Mouse (Mus musculus) thymus, adult 18-20 months (tissue): ENCODE measurements around the gene BC030867.

Source experiments
- DNase-seq, 2 experiments: peaks; one replicate each; pipeline ENCODE4 v3.0.0; 2022; ENCODE audit warnings: mixed read lengths in 2 of 2

Gene BC030867

GRCm38 (mm10) chr11:102248630-102249230, at the start of gene BC030867:
Gene BC030867 (plus strand): TSS chr11:102248882.
- peak; percentile 75 to 82 for DNase-seq

GRCm38 (mm10) chr11:102199856-102200255, 48.8 kb upstream of the BC030867 start:
- no peak for DNase-seq

- peak in 1 of 2 experiments; percentile 2 for DNase-seq
These were observed 47.3 kb upstream of the BC030867 start for GRCm38 (mm10) chr11:102201408-102201821.

GRCm38 (mm10) chr11:102206481-102206880, 42.2 kb upstream of the BC030867 start:
- no peak for DNase-seq

- DNase-seq: no peak
These were observed 40.6 kb upstream of the BC030867 start for GRCm38 (mm10) chr11:102207825-102208777.

GRCm38 (mm10) chr11:102208846-102209245, 39.8 kb upstream of the BC030867 start:
- DNase-seq: no peak

- DNase-seq: no peak
These were observed 38.9 kb upstream of the BC030867 start for GRCm38 (mm10) chr11:102209742-102210141.

GRCm38 (mm10) chr11:102210185-102210584, 38.5 kb upstream of the BC030867 start:
- DNase-seq: no peak

- no peak for DNase-seq
These were observed 37.7 kb upstream of the BC030867 start for GRCm38 (mm10) chr11:102211011-102211410.

- no peak for DNase-seq
These were observed 36.7 kb upstream of the BC030867 start for GRCm38 (mm10) chr11:102211936-102212341.

GRCm38 (mm10) chr11:102214430-102215156, 34.1 kb upstream of the BC030867 start:
- DNase-seq: no peak

- DNase-seq: no peak
These were observed 33.2 kb upstream of the BC030867 start for GRCm38 (mm10) chr11:102215511-102215910.

- DNase-seq: no peak
These were observed 32.4 kb upstream of the BC030867 start for GRCm38 (mm10) chr11:102216056-102216885.

GRCm38 (mm10) chr11:102216886-102217240, 31.8 kb upstream of the BC030867 start:
- no peak for DNase-seq

GRCm38 (mm10) chr11:102217396-102217795, 31.3 kb upstream of the BC030867 start:
- no peak for DNase-seq

- DNase-seq: no peak
These were observed 30.7 kb upstream of the BC030867 start for GRCm38 (mm10) chr11:102217876-102218430.

- DNase-seq: peak; percentile 84 to 87
These were observed 29.9 kb upstream of the BC030867 start for GRCm38 (mm10) chr11:102218783-102219182.

- DNase-seq: no peak
These were observed 29.3 kb upstream of the BC030867 start for GRCm38 (mm10) chr11:102219247-102219993.

- no peak for DNase-seq
These were observed 28.7 kb upstream of the BC030867 start for GRCm38 (mm10) chr11:102219994-102220346.

GRCm38 (mm10) chr11:102220451-102220850, 28.2 kb upstream of the BC030867 start:
- DNase-seq: no peak

GRCm38 (mm10) chr11:102221243-102221953, 27.3 kb upstream of the BC030867 start:
- DNase-seq: no peak
